Mouse (Mus musculus): ENCODE data around the gene Prkag1. TPM values are rescaled to one million over a fixed set of nuclear protein-coding genes. Genes with fewer than 3 reads are reported as not detected.
A peak's percentile ranks its signal among the peaks of the same experiment; 100 is the strongest.

Gene Prkag1
- polyA plus RNA-seq, 1 experiment from 2014 or later = 83.1 TPM

DNA sequence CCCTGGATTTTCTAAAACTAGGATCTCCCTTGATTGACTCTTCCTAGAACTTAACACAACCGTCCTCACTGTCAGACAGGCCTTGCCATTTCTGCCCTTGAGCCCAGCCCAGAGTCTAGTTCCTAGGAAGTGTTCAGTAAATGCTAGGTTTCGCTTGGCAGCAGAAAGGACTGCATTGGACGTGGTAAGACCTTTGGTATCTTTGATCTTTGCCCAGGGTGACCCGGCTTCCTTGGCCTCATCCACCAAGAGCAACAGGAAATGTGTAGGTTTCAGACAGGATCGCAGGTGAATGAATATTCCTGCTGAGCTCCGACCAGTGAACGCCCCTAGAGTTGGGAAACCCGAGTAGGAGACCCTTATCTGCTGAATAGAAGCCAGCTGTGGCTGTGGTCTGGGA is 28.4 kb downstream of the Prkag1 start:
- Histone ChIP-seq H3K4me3 (replicated peaks; ENCODE audit: low read depth, low read length) (no peak overlapping the region), H3K4me2 (ENCODE audit: low read length) (no peak overlapping the region), H3K27me3 (ENCODE audit: insufficient read depth, low read length) (peaks cover 89% of the 10 kb centered on the region), H3K9ac (ENCODE audit: low read depth, low read length) (no peak overlapping the region), H3K36me3 (ENCODE audit: insufficient read depth, low read length) (no peaks in the 10 kb centered on the region), H3K4me1 (replicated peaks; ENCODE audit: insufficient read depth, low read length) (peaks cover 11% of the 10 kb centered on the region; the same call in 1 of the 2 replicates), H3K9me3 (replicated peaks; ENCODE audit: low read length) (no peaks in the 10 kb centered on the region), H3K27ac (no peak overlapping the region)
- no peak for TF ChIP-seq CTCF (IDR thresholded peaks at IDR 0.05; ENCODE audit: low read depth)
- ATAC-seq (replicated peaks; ENCODE audit: low FRiP score, low read depth) (no peak), DNase-seq (ENCODE audit: low spot score) (no peak)
- 8% methylated on average over 8 of the region's 8 CpGs for whole genome bisulfite sequencing

DNA sequence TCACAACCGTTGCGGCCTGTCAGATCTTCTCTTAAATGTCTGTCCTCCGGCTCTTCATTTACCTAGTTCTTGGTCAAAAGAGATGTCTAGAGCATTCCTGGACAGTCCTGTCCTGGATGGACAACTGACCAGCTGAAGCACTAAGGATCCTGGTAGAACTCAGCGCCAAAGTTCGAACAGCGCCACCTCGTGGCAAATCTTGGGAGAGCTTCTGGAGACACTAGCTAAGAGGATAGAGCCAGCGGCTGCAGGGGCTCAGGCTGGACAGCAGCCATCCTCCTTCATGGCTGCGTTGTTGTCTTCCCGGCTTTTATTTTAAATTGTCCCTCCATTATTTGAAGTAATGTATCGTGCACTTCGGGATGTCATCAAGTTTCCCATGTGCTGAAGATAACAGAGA is 31.9 kb downstream of the Prkag1 start:
- no peak for ATAC-seq (replicated peaks; ENCODE audit: low FRiP score, low read depth)

DNA sequence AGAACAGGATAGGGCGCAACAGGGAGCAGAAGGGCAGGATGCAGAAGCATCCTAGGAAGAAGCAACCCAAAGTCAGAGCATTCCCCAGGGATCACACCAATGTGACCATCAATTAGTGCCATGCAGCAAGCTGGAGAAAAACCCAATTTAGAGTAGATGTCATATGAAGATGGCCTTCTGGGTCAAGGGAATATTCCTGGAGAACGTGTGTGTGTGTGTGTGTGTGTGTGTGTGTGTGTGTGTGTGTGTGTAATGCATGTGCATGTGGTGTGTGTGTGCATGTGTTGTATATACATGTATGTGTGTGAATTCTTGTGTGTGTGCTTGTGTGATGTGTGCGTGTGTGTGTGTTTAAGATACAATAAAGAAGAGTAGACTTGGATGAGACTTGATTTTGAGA is 32.4 kb downstream of the Prkag1 start:
- Histone ChIP-seq H3K27ac (no peak overlapping the region), H3K27me3 (ENCODE audit: insufficient read depth, low read length) (peaks cover 92% of the 10 kb centered on the region), H3K36me3 (ENCODE audit: insufficient read depth, low read length) (no peaks in the 10 kb centered on the region), H3K9ac (ENCODE audit: low read depth, low read length) (no peak overlapping the region), H3K4me3 (replicated peaks; ENCODE audit: low read depth, low read length) (no peak overlapping the region), H3K4me1 (replicated peaks; ENCODE audit: insufficient read depth, low read length) (peaks cover 6% of the 10 kb centered on the region; the same call in 1 of the 2 replicates), H3K9me3 (replicated peaks; ENCODE audit: low read length) (no peaks in the 10 kb centered on the region), H3K4me2 (ENCODE audit: low read length) (no peak overlapping the region)
- TF ChIP-seq CTCF (IDR thresholded peaks at IDR 0.05; ENCODE audit: low read depth) = no peak
- no peak for DNase-seq (ENCODE audit: low spot score)
- 51% methylated on average over 3 of the region's 3 CpGs for WGBS
- ATAC-seq (replicated peaks; ENCODE audit: low FRiP score, low read depth) = no peak

More for the DNA sequence above, 31.9 kb downstream of the Prkag1 start:
- WGBS = 11% methylated on average over 12 of the region's 12 CpGs
- Histone ChIP-seq H3K36me3 (ENCODE audit: insufficient read depth, low read length) (no peaks in the 10 kb centered on the region), H3K9me3 (replicated peaks; ENCODE audit: low read length) (no peaks in the 10 kb centered on the region), H3K9ac (ENCODE audit: low read depth, low read length) (no peak overlapping the region), H3K4me3 (replicated peaks; ENCODE audit: low read depth, low read length) (no peak overlapping the region), H3K4me1 (replicated peaks; ENCODE audit: insufficient read depth, low read length) (peaks cover 6% of the 10 kb centered on the region; the same call in 1 of the 2 replicates), H3K4me2 (ENCODE audit: low read length) (no peak overlapping the region), H3K27ac (no peak overlapping the region), H3K27me3 (ENCODE audit: insufficient read depth, low read length) (peaks cover 92% of the 10 kb centered on the region)
- peak; percentile 86 for TF ChIP-seq CTCF (IDR thresholded peaks at IDR 0.05; ENCODE audit: low read depth)
- DNase-seq (ENCODE audit: low spot score) = peak; percentile 86

DNA sequence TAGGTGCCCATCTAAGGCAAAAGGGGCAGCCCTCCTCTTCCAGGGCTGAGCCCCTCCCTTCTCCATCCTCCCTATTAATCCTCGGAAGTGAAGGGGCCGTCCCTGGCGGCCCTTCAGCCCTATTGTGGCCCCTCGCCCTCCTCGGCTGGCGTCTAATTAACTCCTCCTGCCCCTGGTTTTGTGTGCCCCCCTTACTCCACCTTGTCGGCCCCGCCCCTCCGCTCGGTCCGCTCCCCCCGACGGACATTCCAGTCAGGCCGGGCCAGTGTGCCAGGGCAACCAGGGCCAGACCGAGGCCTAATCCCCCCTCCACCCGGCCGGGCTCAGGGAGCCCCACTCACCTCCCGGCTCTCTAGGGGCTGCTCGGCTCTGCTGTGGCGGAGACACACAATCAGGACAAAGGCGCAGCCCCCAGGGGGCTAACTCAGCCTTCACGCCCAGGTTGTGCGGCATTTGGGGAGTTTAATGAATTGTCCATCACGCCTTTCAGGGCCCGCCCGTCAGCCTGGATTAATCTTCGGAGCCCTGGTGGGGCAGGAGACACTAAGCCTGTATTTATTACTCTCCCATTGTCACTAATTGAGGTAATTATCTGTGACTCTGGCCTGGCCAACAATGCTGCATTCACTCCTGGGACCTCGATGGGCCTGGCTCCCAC is 33.4 kb downstream of the Prkag1 start:
- no peak for TF ChIP-seq CTCF (IDR thresholded peaks at IDR 0.05; ENCODE audit: low read depth)
- Histone ChIP-seq H3K9ac (ENCODE audit: low read depth, low read length) (no peak overlapping the region), H3K4me1 (replicated peaks; ENCODE audit: insufficient read depth, low read length) (peaks cover 12% of the 10 kb centered on the region), H3K4me2 (ENCODE audit: low read length) (no peak overlapping the region), H3K27me3 (ENCODE audit: insufficient read depth, low read length) (peaks cover 93% of the 10 kb centered on the region), H3K27ac (no peak overlapping the region), H3K9me3 (replicated peaks; ENCODE audit: low read length) (no peaks in the 10 kb centered on the region), H3K4me3 (replicated peaks; ENCODE audit: low read depth, low read length) (no peak overlapping the region), H3K36me3 (ENCODE audit: insufficient read depth, low read length) (no peaks in the 10 kb centered on the region)
- DNase-seq (ENCODE audit: low spot score) = no peak
- 3% methylated on average over 28 of the region's 28 CpGs for WGBS
- no peak for ATAC-seq (replicated peaks; ENCODE audit: low FRiP score, low read depth)

DNA sequence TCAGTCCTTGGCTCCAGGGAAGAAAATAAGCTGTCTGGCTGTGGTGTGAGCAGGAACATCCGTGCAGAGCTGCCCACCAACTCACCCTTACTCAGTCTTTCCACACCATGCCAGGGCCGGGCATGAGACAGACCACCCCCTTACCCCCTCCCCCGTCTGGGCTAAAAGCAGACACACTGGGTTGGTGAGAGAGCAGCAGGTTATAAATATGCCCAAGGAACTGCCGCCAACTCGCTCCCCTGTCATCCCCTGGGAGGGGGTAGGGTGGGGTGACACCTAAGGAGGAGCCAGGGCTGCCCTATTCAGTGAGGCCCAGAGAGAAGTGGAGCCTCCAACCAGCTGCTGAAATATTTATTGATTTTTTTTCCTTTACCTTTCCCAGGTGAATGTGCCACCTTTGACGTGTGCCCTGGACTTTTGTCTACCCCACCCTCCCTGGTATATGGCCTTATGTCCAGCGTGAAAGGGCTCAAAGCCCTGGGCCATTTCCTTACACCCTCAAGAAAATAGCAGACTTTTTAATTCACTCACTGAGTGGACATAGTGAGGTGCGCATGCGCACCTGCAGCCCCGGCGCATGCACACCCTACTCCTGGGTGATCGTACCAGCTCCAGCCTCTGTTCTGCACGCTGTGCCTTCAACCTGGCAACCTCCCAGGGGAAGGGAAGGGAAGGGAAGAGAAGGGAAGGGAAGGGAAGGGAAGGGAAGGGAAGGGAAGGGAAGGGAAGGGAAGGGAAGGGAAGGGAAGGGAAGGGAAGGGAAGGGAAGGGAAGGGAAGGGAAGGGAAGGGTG is 34.3 kb downstream of the Prkag1 start:
- 6% methylated on average over 13 of the region's 13 CpGs for WGBS
- DNase-seq (ENCODE audit: low spot score) = no peak
- Histone ChIP-seq H3K27me3 (ENCODE audit: insufficient read depth, low read length) (peaks cover 95% of the 10 kb centered on the region), H3K4me2 (ENCODE audit: low read length) (no peak overlapping the region), H3K36me3 (ENCODE audit: insufficient read depth, low read length) (no peaks in the 10 kb centered on the region), H3K9me3 (replicated peaks; ENCODE audit: low read length) (no peaks in the 10 kb centered on the region), H3K9ac (ENCODE audit: low read depth, low read length) (no peak overlapping the region), H3K4me3 (replicated peaks; ENCODE audit: low read depth, low read length) (no peak overlapping the region), H3K27ac (no peak overlapping the region), H3K4me1 (replicated peaks; ENCODE audit: insufficient read depth, low read length) (peaks cover 19% of the 10 kb centered on the region)
- ATAC-seq (replicated peaks; ENCODE audit: low FRiP score, low read depth) = no peak
- TF ChIP-seq CTCF (IDR thresholded peaks at IDR 0.05; ENCODE audit: low read depth) = no peak

DNA sequence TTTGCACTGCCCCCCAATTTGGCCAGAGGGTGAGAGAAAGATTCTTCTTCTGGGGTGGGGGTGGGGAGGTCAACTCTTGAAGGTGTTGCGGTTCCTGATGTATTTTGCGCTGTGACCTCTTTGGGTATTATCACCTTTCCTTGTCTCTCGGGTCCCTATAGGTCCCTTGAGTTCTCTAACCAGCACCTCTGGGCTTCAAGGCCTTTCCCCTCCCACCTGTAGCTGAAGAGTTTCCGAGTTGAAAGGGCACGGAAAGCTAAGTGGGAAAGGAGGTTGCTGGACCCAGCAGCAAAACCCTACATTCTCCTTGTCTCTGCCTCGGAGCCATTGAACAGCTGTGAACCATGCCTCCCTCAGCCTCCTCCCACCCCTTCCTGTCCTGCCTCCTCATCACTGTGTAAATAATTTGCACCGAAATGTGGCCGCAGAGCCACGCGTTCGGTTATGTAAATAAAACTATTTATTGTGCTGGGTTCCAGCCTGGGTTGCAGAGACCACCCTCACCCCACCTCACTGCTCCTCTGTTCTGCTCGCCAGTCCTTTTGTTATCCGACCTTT is 38.1 kb downstream of the Prkag1 start:
- Histone ChIP-seq H3K27ac (no peak overlapping the region), H3K9ac (ENCODE audit: low read depth, low read length) (no peak overlapping the region), H3K4me1 (replicated peaks; ENCODE audit: insufficient read depth, low read length) (peaks cover 26% of the 10 kb centered on the region), H3K27me3 (ENCODE audit: insufficient read depth, low read length) (peaks cover 97% of the 10 kb centered on the region), H3K9me3 (replicated peaks; ENCODE audit: low read length) (no peaks in the 10 kb centered on the region), H3K36me3 (ENCODE audit: insufficient read depth, low read length) (no peaks in the 10 kb centered on the region), H3K4me2 (ENCODE audit: low read length) (peak overlapping the region; percentile 34), H3K4me3 (replicated peaks; ENCODE audit: low read depth, low read length) (0 out of 2 replicates have a peak overlapping the region, but pooled peaks have one; percentile 22)
- DNase-seq (ENCODE audit: low spot score) (no peak), ATAC-seq (replicated peaks; ENCODE audit: low FRiP score, low read depth) (no peak)
- TF ChIP-seq CTCF (IDR thresholded peaks at IDR 0.05; ENCODE audit: low read depth) = no peak
- WGBS = 3% methylated on average over 13 of the region's 13 CpGs
